Mouse (Mus musculus) left cerebral cortex, postnatal 4 days (tissue): ENCODE results near the gene Stab2. TPM values are rescaled to one million over a fixed set of nuclear protein-coding genes. Genes with fewer than 3 reads are reported as not detected.

ENCODE experiments used
- total RNA-seq, 2 experiments: library from RNA; stranded (reverse); gene quantifications; 2 replicates each; pipeline ENCODE4 v1.2.3; 2021

Stab2 gene
- total RNA-seq, 2 experiments from 2014 or later = 0.62 to 0.91 TPM

Other genes with a start within 250 kb of the Stab2 start
- 10 to 100 TPM in 1 of 2 experiments, 1 to 10 TPM in 1; 6.6 to 18.7 TPM for gene Gm49358, start 244.1 kb downstream of the Stab2 start, total RNA-seq
- 10 to 100 TPM; 60.1 to 60.8 TPM for gene Nt5dc3, start 229.0 kb downstream of the Stab2 start, total RNA-seq
- gene 1700113H08Rik, start 50.0 kb upstream of the Stab2 start, total RNA-seq = not detected